In genomic region chr7:35447996-35448846, GRCm38 (mm10) we compare ENCODE assay signal across 15 mouse cellular contexts. TPM values are rescaled to one million over a fixed set of nuclear protein-coding genes. Genes with fewer than 3 reads are reported as not detected.
DNase-seq lines count a peak whose midpoint lies in the region; ATAC-seq and TF ChIP-seq lines count a peak whose summit lies in the region.
"Had no signal": no experiment of that assay in that cellular context is flagged by ENCODE, and none has a peak within 500 bp of the region (broad histone marks: within the 10 kb centered on the region; RNA-seq: fewer than 3 reads in every experiment).

Slc7a9 (plus strand) TSS chr7:35448796.

- H3K9me3 ChIP-seq in heart, embryonic 12.5 days (replicated peaks): 0 out of 2 replicates have a peak, but pooled peaks cover 5% of the 10 kb centered on the region
- H3K9me3 ChIP-seq in CH12.LX (replicated peaks; ENCODE audit: low read length): no peaks in the 10 kb centered on the region
- H3K9me3 ChIP-seq in embryonic facial prominence, embryonic 15.5 days (replicated peaks): no peaks in the 10 kb centered on the region
- no peaks in the 10 kb centered on the region; the same call in 1 of the 2 replicates for H3K9me3 ChIP-seq in limb, embryonic 10.5 days (replicated peaks)
- H3K9me3 ChIP-seq: embryonic facial prominence, embryonic 12.5 days; neural tube, embryonic 12.5 days had no signal

- no peak within 1 kb of the TSS for H3K4me3 ChIP-seq in heart, embryonic 12.5 days
- H3K4me3 ChIP-seq in CH12.LX (replicated peaks in 1 of 3; ENCODE audit: low read depth in 2 of 3, low read length in 2 of 3, poor library complexity in 1 of 3): no peak within 1 kb of the TSS
- H3K4me3 ChIP-seq in embryonic facial prominence, embryonic 15.5 days (replicated peaks): no peak within 1 kb of the TSS
- H3K4me3 ChIP-seq in limb, embryonic 10.5 days: no peak within 1 kb of the TSS
- no peak within 1 kb of the TSS for H3K4me3 ChIP-seq in cerebellum, adult 2 months (replicated peaks; ENCODE audit: insufficient read depth, low read depth, low read length)
- H3K4me3 ChIP-seq: embryonic facial prominence, embryonic 12.5 days; neural tube, embryonic 12.5 days had no signal

- WGBS in heart, embryonic 12.5 days: 16% methylated on average over 15 of the region's 15 CpGs
- WGBS in embryonic facial prominence, embryonic 15.5 days: 19% methylated on average over 15 of the region's 15 CpGs
- WGBS in limb, embryonic 10.5 days: 30% methylated on average over 15 of the region's 15 CpGs
- 28% methylated on average over 15 of the region's 15 CpGs for WGBS in cerebellum, adult 2 months

- H3K9ac ChIP-seq in heart, embryonic 12.5 days: no peak within 1 kb of the TSS
- no peak within 1 kb of the TSS for H3K9ac ChIP-seq in CH12.LX (ENCODE audit: insufficient read depth, low read depth)
- H3K9ac ChIP-seq in embryonic facial prominence, embryonic 15.5 days: no peak within 1 kb of the TSS
- H3K9ac ChIP-seq: embryonic facial prominence, embryonic 12.5 days; liver, embryonic 14.5 days; neural tube, embryonic 12.5 days had no signal

- no peak for TF ChIP-seq EP300 in CH12.LX (IDR thresholded peaks at IDR 0.05; ENCODE audit: low read length)

- H3K27me3 ChIP-seq in heart, embryonic 12.5 days (replicated peaks): 0 out of 2 replicates have a peak, but pooled peaks cover 6% of the 10 kb centered on the region
- peaks cover 10% of the 10 kb centered on the region for H3K27me3 ChIP-seq in CH12.LX (replicated peaks)
- H3K27me3 ChIP-seq in embryonic facial prominence, embryonic 15.5 days: no peaks in the 10 kb centered on the region
- no peaks in the 10 kb centered on the region for H3K27me3 ChIP-seq in limb, embryonic 10.5 days (ENCODE audit: low read depth, poor library complexity, severe bottlenecking)
- H3K27me3 ChIP-seq in cerebellum, adult 2 months (ENCODE audit: control insufficient read depth, insufficient read depth, low read length): no peaks in the 10 kb centered on the region
- H3K27me3 ChIP-seq: embryonic facial prominence, embryonic 12.5 days had no signal

- H3K4me2 ChIP-seq in heart, embryonic 12.5 days: 0 out of 2 replicates have a peak within 1 kb of the TSS, but pooled peaks have one; percentile 4
- H3K4me2 ChIP-seq in CH12.LX (ENCODE audit: insufficient read depth, low read depth, poor library complexity, severe bottlenecking): no peak within 1 kb of the TSS
- no peak within 1 kb of the TSS for H3K4me2 ChIP-seq in embryonic facial prominence, embryonic 15.5 days (replicated peaks)
- H3K4me2 ChIP-seq: embryonic facial prominence, embryonic 12.5 days; neural tube, embryonic 12.5 days had no signal

- peaks cover 11% of the 10 kb centered on the region for H3K4me1 ChIP-seq in heart, embryonic 12.5 days (replicated peaks)
- H3K4me1 ChIP-seq in CH12.LX (ENCODE audit: control insufficient read depth in 1 of 2, insufficient read depth in 2 of 2): peaks cover 2 to 11% of the 10 kb centered on the region in 2 experiments; a peak in 2 of 4 replicates
- H3K4me1 ChIP-seq in embryonic facial prominence, embryonic 15.5 days: peaks cover 4% of the 10 kb centered on the region; the same call in 1 of the 2 replicates
- H3K4me1 ChIP-seq in limb, embryonic 10.5 days: peaks cover 14% of the 10 kb centered on the region
- H3K4me1 ChIP-seq in cerebellum, adult 2 months (ENCODE audit: control insufficient read depth, insufficient read depth, low read length): no peaks in the 10 kb centered on the region
- H3K4me1 ChIP-seq: neural tube, embryonic 12.5 days had no signal

- no peak for TF ChIP-seq CTCF in CH12.LX (conservative IDR thresholded peaks at IDR 0.05 in 1 of 2, IDR thresholded peaks at IDR 0.05 in 1 of 2; ENCODE audit: low read depth in 2 of 2, low read length in 2 of 2)
- TF ChIP-seq CTCF in cerebellum, adult 2 months (IDR thresholded peaks at IDR 0.05; ENCODE audit: borderline replicate concordance, insufficient read depth, low read depth, low read length): no peak

- no peak for TF ChIP-seq RAD21 in CH12.LX (IDR thresholded peaks at IDR 0.05; ENCODE audit: low read depth, low read length)

- H3K36me3 ChIP-seq in heart, embryonic 12.5 days: no peaks in the 10 kb centered on the region
- no peaks in the 10 kb centered on the region for H3K36me3 ChIP-seq in CH12.LX (replicated peaks in 1 of 2; ENCODE audit: control insufficient read depth in 1 of 2, insufficient read depth in 1 of 2, low read length in 1 of 2)
- no peaks in the 10 kb centered on the region for H3K36me3 ChIP-seq in embryonic facial prominence, embryonic 15.5 days
- H3K36me3 ChIP-seq in limb, embryonic 10.5 days: no peaks in the 10 kb centered on the region
- H3K36me3 ChIP-seq: embryonic facial prominence, embryonic 12.5 days; neural tube, embryonic 12.5 days had no signal

- peak; percentile 65 for ATAC-seq in heart, embryonic 12.5 days (ENCODE audit: insufficient number of reproducible peaks, low FRiP score)
- ATAC-seq in embryonic facial prominence, embryonic 15.5 days (ENCODE audit: insufficient number of reproducible peaks, low FRiP score, low TSS enrichment, low read depth): peak; percentile 51; the same call in 1 of the 2 replicates
- ATAC-seq: hindbrain, embryonic 16.5 days had no signal

- no peak for TF ChIP-seq POLR2A in CH12.LX (IDR thresholded peaks at IDR 0.05; ENCODE audit: low read depth, low read length)
- no peak for TF ChIP-seq POLR2A in cerebellum, adult 2 months (IDR thresholded peaks at IDR 0.05; ENCODE audit: borderline replicate concordance, insufficient read depth, low read length)

- H3K27ac ChIP-seq in heart, embryonic 12.5 days (ENCODE audit: poor library complexity, severe bottlenecking): peak within 1 kb of the TSS; percentile 30; the same call in 1 of the 2 replicates
- no peak within 1 kb of the TSS for H3K27ac ChIP-seq in CH12.LX (ENCODE audit: insufficient read depth, low read depth)
- no peak within 1 kb of the TSS for H3K27ac ChIP-seq in embryonic facial prominence, embryonic 15.5 days (replicated peaks)
- peak within 1 kb of the TSS; percentile 25 for H3K27ac ChIP-seq in limb, embryonic 10.5 days
- H3K27ac ChIP-seq in cerebellum, adult 2 months (ENCODE audit: insufficient read depth, low read length): no peak within 1 kb of the TSS
- H3K27ac ChIP-seq: embryonic facial prominence, embryonic 12.5 days; liver, embryonic 14.5 days; neural tube, embryonic 12.5 days had no signal

- dilution Hi-C loops in CH12.LX (cut with MboI; ENCODE audit: extremely low pct_ligation_motif_present, extremely low pct_unique_long_range_greater_than_20kb, low sequenced_read_pairs): no loop called here

- in situ Hi-C loops in CH12.LX (cut with MboI; ENCODE audit: low pct_ligation_motif_present, low pct_unique_long_range_greater_than_20kb, low sequenced_read_pairs): loop anchor here (10.0 kb wide), 1 partner anchor 47 kb away; no protein-coding TSS in a partner anchor

- no peak for DNase-seq in heart, postnatal 4 days
- peak; percentile 3 for DNase-seq in CH12.LX (ENCODE audit: extremely low read depth)
- no peak for DNase-seq in limb, embryonic 10.5 days (ENCODE audit: low spot score)
- no peak for DNase-seq in thymus, postnatal 10 days (ENCODE audit: low spot score in 2 of 2)
- no peak for DNase-seq in cerebellum, adult 2 months
- no peak for DNase-seq in cerebellum, adult 18-20 months
- DNase-seq: adrenal gland, postnatal 36 days; B cell, adult 2 months; thymus, adult 18-20 months had no signal

- H3K79me2 ChIP-seq in CH12.LX (replicated peaks; ENCODE audit: control insufficient read depth, extremely low read depth, insufficient read depth, poor library complexity, severe bottlenecking): no peaks in the 10 kb centered on the region

TF ChIP-seq in CH12.LX, 34 proteins besides CTCF, POLR2A, EP300 and RAD21:
- TF ChIP-seq MAFK (IDR thresholded peaks at IDR 0.05; ENCODE audit: insufficient replicate concordance, low read length): peak; percentile 63; the same call in 1 of the 2 replicates
- no peak for TF ChIP-seq USF1 (IDR thresholded peaks at IDR 0.05; ENCODE audit: low read depth, low read length)

RNA-seq across cellular contexts. Expression of gene Slc7a9, which starts in this region (rescaled TPM):
- 0.59 and 0.73 TPM in 2 replicates for polyA plus RNA-seq in heart, embryonic 12.5 days (2016; fragmentation: Nextera tagmentation; extraction: Ambion mirVana)
- total RNA-seq in heart, postnatal 4 days (2021): not detected
- total RNA-seq in CH12.LX (2012; rRNA removed) (not detected in 2 replicates), CH12.LX (2014; rRNA removed) (not detected in 2 replicates)
- not detected in 2 replicates for polyA plus RNA-seq in CH12.LX (2012; ENCODE audit: insufficient read length, low read depth)
- polyA plus RNA-seq in embryonic facial prominence, embryonic 15.5 days (2015; fragmentation: Nextera tagmentation; extraction: Ambion mirVana): 0.16 and 0.17 TPM in 2 replicates
- polyA plus RNA-seq in limb, embryonic 10.5 days (2016; fragmentation: Nextera tagmentation; extraction: Ambion mirVana): 0.11 and 0.19 TPM in 2 replicates
- polyA plus RNA-seq in cerebellum, adult 2 months (2012; rRNA removed): 0.10 TPM in 1 of 2 replicates, not detected in the other
- total RNA-seq: adrenal gland, postnatal 36 days had no signal
- polyA plus RNA-seq: neural tube, embryonic 12.5 days had no signal

Comparison
In these comparisons a context has a peak if more than half of its experiments do, and no peak if none do; other contexts are left out.
1. Peak in ATAC-seq, H3K27ac ChIP-seq and H3K4me2 ChIP-seq in heart, embryonic 12.5 days; RNA of the gene not detected or under 1 TPM.
2. Peak in DNase-seq in CH12.LX; RNA of the gene not detected or under 1 TPM.
3. Peak in ATAC-seq in embryonic facial prominence, embryonic 15.5 days; RNA of the gene not detected or under 1 TPM.